Mouse (Mus musculus): ENCODE results near the gene Gm17542.

DNA sequence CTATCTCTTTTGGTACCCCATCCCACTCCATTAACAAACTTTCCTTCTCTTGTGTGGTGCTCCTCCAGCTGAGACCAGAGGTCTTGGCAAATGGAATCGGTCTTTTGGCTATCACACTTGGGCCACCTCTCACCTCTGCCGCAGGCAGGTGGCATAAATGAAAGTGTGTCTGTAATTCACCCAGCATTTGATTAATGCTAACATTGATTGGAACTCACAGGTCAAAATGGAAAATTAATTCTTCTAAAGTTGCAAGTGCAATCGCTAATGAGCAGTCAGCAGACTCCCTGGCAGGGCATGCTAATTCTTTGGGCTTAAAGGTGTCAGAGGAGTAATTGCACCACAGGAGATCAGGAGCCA lies 3.2 kb downstream of the Gm17542 start:
- TF ChIP-seq CTCF (conservative IDR thresholded peaks at IDR 0.05; ENCODE audit: low read length) (no peak), NANOG (IDR thresholded peaks at IDR 0.05; ENCODE audit: borderline replicate concordance, low read length) (no peak), POU5F1 (IDR thresholded peaks at IDR 0.05; ENCODE audit: borderline replicate concordance, low read length) (no peak)
